Mouse (Mus musculus): ENCODE data around the gene Ttll5.

Gene Ttll5

GRCm38 (mm10) chr12:85848164-85848958, 23.9 kb downstream of the Ttll5 start:
- DNase-seq = peak; percentile 29

- no peak for DNase-seq
These were observed 26.2 kb downstream of the Ttll5 start for GRCm38 (mm10) chr12:85850661-85851060.

- no peak for DNase-seq
These were observed 29.4 kb downstream of the Ttll5 start for GRCm38 (mm10) chr12:85853836-85854235.

- no peak for DNase-seq
These were observed 29.8 kb downstream of the Ttll5 start for GRCm38 (mm10) chr12:85854271-85854670.

GRCm38 (mm10) chr12:85857300-85857699, 32.8 kb downstream of the Ttll5 start:
- no peak for DNase-seq

GRCm38 (mm10) chr12:85859111-85859510, 34.7 kb downstream of the Ttll5 start:
- no peak for DNase-seq

GRCm38 (mm10) chr12:85859511-85860189, 35.2 kb downstream of the Ttll5 start:
- no peak for DNase-seq

- DNase-seq = no peak
These were observed 38.1 kb downstream of the Ttll5 start for GRCm38 (mm10) chr12:85862514-85862913.

- no peak for DNase-seq
These were observed 41.1 kb downstream of the Ttll5 start for GRCm38 (mm10) chr12:85865526-85865925.

- no peak for DNase-seq
These were observed 42.2 kb downstream of the Ttll5 start for GRCm38 (mm10) chr12:85866624-85867023.

- DNase-seq = peak; percentile 13
These were observed 42.7 kb downstream of the Ttll5 start for GRCm38 (mm10) chr12:85867125-85867524.

- DNase-seq = no peak
These were observed 45.0 kb downstream of the Ttll5 start for GRCm38 (mm10) chr12:85869423-85869822.

GRCm38 (mm10) chr12:85879631-85880314, 55.3 kb downstream of the Ttll5 start:
- no peak for DNase-seq

- DNase-seq = no peak
These were observed 60.6 kb downstream of the Ttll5 start for GRCm38 (mm10) chr12:85885024-85885423.

- DNase-seq = no peak
These were observed 65.6 kb downstream of the Ttll5 start for GRCm38 (mm10) chr12:85890054-85890453.

- no peak for DNase-seq
These were observed 79.5 kb downstream of the Ttll5 start for GRCm38 (mm10) chr12:85903986-85904385.

GRCm38 (mm10) chr12:85905666-85906065, 81.2 kb downstream of the Ttll5 start:
- no peak for DNase-seq

GRCm38 (mm10) chr12:85907896-85908295, 83.4 kb downstream of the Ttll5 start:
- no peak for DNase-seq

- no peak for DNase-seq
These were observed 86.4 kb downstream of the Ttll5 start for GRCm38 (mm10) chr12:85910811-85911210.

GRCm38 (mm10) chr12:85912712-85913504, 88.4 kb downstream of the Ttll5 start:
- DNase-seq = no peak

GRCm38 (mm10) chr12:85926897-85927296, 102.4 kb downstream of the Ttll5 start:
- no peak for DNase-seq

GRCm38 (mm10) chr12:85928513-85928912, 104.1 kb downstream of the Ttll5 start:
- DNase-seq = no peak

- DNase-seq = no peak
These were observed 105.3 kb downstream of the Ttll5 start for GRCm38 (mm10) chr12:85929711-85930110.
